Mouse (Mus musculus) embryonic stem cell, embryonic (primary cell): ENCODE results near the gene Zfp366.

ENCODE experiments used
- CTCF ChIA-PET, 4 experiments: fragments of 300-600 bp in 2 of 4; fragments of 350-600 bp in 2 of 4; sonication (Branson Sonifier 250); formaldehyde crosslinking; loops; one replicate each; lab custom pipeline; 2022; ENCODE audit warnings: inconsistent platforms in 2 of 4; lab: Charles Lee
- POLR2A ChIA-PET, 4 experiments: fragments of 300-600 bp in 2 of 4; fragments of 350-600 bp in 2 of 4; sonication (Branson Sonifier 250); formaldehyde crosslinking; loops; one replicate each; lab custom pipeline; 2022; ENCODE audit warnings: antibody characterized with exemption in 4 of 4, inconsistent platforms in 1 of 4; lab: Charles Lee

Gene Zfp366

DNA sequence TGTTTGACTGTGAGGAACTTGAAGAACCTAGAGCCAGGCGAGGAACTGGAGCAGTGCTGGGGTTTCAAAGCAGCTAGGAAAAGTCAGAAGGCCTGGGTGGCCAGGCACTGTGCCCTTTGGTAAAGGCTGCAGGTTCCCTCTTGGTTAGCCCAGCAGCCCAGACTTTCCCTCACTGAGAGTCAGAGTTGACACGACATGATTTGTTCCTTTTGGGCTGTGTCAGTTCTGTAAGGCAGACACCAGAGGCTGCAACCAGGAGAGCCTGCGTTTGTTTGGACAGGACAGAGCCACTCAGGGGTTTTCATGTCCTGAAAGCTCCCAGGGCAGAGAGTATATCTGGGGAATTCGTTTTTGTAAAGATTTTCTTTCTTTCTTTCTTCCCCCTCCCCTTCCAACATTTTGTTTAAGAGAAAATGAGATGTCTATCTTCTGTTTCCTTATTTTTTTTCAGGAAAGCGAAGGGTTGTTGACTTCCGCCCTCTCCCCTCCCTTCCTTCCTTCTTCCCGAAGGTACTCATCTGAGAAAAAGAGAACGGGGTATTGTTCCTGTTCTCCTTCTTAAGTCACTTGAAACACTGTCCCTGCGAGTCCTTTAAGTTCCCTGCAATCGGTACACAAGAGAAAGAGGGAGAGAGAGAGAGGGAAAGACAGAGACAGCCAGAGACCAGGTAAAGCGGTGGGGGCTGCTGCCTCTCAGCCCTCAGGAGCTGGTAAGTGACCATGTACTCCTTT is at the start of gene Zfp366:
Gene Zfp366, plus strand, starts transcription at position 669 of the 732 bp plus-strand sequence.
- ChIA-PET POLR2A (interaction anchor here in 1 of 4 experiments (0.5 kb wide), 1 partner anchor 124 kb away, joined by 3 read pairs; no protein-coding TSS in a partner anchor), CTCF (no interaction called here)

DNA sequence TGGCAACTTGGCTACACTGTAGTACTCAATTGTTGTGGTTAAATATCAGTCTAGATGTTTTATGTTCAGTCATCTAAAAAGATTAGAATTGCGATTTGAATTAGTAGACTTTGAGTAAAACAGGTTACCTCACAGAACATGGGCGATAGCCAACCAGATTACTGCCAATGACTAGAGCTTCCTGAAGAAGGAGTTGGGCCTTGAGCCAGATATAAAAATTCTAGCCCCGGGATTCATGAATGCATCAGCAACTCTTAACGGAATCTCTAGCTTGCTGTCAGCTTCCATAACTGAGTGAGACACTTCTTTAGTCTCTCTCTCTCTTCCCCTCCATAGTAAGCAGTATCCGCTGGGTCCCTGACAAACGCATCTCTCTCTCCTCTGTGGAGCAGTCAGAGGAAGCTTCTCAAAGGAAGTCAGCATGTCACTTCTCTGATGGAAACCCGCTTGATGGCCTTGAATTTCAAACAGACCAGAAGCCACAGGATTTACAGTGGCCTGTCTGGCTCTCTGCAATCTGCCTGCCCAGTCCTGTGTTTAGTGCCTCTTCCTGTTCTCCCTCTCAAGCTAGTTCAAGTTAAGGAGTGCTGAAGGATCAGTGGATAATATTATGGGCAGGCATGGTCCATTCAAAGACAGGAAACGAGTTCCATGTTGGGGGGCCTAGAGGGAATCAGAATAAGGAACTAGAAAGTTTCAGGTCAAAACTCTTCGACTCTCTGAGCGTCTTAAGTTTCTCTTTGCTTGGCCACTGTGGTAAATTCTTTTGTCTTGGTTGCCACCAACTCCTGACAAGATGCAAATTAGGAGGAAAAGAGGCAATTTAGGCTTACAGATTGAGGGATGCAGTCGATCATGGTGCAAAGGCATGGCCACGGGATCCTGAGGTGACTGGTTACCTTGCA is 46.0 kb upstream of the Zfp366 start:
- ChIA-PET CTCF (interaction anchor here in 1 of 4 experiments (1.2 kb wide), 1 partner anchor 45 kb away, joined by 3 read pairs; no protein-coding TSS in a partner anchor), POLR2A (interaction anchor here in 1 of 4 experiments (1.3 kb wide), 1 partner anchor 9 kb away, joined by 3 read pairs; no protein-coding TSS in a partner anchor)

DNA sequence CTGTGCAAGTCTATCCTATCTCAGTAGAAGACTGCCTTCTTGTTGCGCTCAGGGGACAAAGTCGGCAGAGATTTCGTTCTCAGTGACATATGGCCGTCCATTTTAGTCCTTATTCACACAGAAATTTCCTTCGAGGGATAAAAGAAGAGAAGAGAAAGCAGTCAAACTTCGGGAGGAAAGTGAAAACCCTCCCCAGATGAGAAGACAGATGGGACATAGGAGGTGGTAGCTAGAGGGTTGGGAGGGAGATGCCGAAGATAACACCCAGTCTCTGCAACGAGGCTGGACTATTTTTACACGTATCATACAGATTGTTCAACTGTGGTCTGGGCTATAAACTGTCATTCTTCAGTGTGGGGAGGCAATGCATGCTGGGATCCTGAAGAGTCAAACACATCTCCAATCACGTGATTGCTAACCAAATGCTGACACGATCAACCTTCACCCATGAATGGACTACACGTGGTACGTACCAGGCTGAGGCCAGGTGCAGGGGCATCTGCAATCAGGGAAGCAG is 38.2 kb upstream of the Zfp366 start:
- ChIA-PET POLR2A (no interaction called here), CTCF (no interaction called here)

DNA sequence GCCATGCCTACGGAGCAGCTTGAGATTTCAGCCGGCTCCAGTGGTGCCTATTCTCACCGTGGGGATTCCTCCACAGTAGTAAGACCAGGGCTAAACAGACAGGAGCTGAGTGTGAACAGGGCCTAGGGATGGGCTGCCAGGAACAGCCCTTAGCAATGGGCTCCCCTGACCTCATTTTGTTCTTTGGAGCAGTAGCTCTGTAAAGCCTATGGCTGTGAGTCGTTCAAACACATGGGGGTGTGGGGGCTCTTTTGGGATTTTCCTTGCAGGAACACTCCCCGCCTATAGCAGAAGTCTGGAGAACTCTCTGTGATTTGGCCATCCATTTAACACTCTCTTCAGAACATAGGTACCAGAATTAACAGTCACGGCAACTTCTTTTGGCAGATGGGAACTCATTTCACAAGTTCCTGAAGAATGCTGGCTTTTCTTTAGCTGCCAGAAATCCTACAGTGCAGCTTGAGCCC is 36.9 kb upstream of the Zfp366 start:
- ChIA-PET POLR2A (interaction anchor here in 1 of 4 experiments (0.9 to 1.6 kb wide), 2 partner anchors 23 to 329 kb away, joined by 3 read pairs; no protein-coding TSS in a partner anchor), CTCF (interaction anchor here in 1 of 4 experiments (0.6 kb wide), 1 partner anchor 142 kb away, joined by 3 read pairs; no protein-coding TSS in a partner anchor)

DNA sequence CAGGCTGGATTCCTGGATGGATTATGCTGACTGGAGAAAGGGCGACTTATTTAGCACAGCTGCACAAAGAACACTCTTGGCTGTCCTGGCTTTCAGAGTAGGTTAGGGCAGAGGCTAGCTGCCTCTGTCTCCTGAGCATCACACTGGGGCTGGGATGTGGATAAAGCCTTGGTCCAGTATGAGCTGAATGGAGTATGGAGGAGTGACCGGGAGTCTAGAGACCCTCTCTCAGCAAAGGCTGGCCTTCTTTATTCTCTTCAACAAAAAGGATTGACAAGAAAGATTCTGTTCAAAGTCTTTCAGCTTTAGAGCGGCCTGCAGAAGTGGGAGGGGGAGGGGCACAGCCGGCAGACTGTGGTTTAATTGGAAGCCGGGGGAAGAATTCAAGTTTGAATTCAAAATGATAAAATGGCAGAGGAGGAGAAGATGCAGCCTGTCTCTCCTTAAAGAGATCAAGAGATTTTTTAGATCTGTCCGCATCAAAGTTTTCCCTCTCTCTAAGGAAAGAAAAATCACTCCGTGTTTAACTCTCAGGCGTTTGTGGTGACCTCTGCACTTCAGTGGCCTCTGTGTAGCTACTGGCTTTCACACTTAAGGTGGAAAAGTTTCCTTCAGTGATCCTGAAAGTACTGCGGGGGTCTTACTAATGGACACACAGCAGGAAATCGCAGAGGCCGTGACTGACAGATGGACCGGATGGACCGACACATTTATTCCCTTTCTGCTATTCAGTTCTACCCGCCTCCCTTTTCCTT is 34.9 kb upstream of the Zfp366 start:
- POLR2A ChIA-PET, result interaction anchor here in 2 of 4 experiments (1.4 to 1.6 kb wide), 2 partner anchors 14 to 25 kb away, joined by 3 read pairs; no protein-coding TSS in a partner anchor

DNA sequence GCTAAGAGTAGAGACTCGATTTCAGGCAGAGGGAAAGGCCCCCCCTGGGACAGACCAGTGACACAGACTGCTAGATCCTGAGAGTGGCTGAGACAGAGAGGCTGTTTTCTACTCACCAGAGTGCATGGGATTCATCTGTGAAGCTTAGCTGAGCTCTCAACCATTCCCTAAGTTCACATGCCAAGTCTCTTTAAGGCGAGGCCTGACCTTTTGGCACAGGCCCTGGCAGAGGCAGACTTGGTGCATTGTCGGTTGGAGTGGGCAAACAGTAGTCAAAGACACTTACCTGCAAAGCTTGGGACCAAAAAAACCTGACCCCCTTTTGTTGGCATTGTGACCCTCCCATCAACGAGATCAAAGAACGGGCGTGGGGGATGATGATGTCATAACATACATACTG is 34.0 kb upstream of the Zfp366 start:
- ChIA-PET CTCF (no interaction called here), POLR2A (no interaction called here)

More for the DNA sequence above, 34.9 kb upstream of the Zfp366 start:
- CTCF ChIA-PET, result no interaction called here

DNA sequence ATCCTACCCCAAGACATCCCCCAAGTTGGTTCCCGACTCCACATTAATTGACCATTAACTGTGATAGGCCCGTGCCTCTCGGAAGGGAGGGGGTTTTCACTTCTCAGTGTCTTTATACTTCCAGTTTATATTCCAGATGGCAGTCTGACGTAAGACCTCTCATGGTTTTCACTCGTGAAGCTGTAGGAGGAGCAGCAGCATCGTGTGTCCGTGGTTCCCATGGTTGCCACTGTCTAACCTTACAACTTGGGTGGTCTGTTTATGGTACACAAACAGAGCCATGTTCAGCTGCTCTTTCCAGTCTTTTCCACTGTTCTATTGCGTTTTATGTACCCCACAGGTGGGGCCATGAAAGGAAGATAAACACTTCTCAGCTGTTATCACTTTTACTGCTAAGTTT is 33.5 kb upstream of the Zfp366 start:
- CTCF ChIA-PET, result no interaction called here
- POLR2A ChIA-PET, result interaction anchor here in 2 of 4 experiments (0.6 to 0.7 kb wide), 3 partner anchors 93 to 150 kb away, joined by 3 read pairs; no protein-coding TSS in a partner anchor

DNA sequence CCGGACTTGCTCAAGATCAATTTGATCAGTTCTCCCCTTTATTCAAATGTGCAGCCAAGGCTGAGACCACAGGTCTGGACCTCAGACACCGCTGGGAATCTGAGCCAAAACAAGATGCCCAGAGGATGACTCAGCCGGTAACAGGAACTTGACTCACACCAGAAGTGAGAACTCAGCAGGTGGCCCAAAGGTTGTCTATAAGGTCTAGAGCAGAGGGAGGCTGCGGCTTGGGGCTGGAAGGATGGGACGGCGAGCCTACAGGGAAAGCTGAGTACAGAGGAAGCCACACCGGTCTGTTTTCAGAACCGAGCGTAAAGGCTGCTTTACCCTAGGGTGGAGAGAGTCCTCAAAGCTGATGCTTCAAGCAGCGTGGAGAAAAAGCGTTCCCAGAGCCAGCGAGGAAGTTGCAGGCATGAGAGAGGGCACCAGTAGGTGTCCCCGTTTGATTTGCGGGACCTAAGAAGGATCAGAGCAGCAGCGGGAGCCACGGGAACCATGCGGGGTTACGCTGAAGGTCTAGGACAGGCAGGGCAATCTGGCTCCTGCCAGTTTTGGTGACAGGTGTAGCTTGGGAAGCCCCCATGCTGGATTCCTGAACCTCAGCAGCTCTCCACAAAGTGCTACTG is 32.2 kb upstream of the Zfp366 start:
- ChIA-PET CTCF (interaction anchor here in 2 of 4 experiments (0.6 to 1.0 kb wide), 2 partner anchors 177 to 210 kb away, joined by 3 to 11 read pairs; no protein-coding TSS in a partner anchor), POLR2A (interaction anchor here in 2 of 4 experiments (0.6 to 2.2 kb wide), 4 partner anchors 12 to 292 kb away, joined by 3 to 15 read pairs (median 5); no protein-coding TSS in a partner anchor)

DNA sequence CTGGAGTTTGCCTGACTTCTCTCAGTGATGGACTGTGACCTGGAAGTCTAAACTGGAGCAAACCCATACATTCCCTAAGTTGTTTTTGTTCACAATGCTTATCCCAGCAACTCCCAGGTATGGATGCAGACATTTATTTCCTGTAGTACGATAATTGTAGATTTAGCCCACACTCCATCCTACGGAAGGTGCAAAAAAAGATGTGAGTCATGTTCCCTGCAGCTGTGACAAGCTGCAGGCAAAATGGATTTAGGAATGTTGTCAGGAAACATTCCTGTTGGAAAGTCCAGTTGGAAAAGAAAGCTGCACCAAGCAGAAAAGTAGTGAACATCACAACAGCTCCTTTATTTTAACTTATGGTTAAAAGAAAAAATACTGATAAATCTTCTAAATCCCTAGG is 26.9 kb upstream of the Zfp366 start:
- CTCF ChIA-PET, result no interaction called here
- POLR2A ChIA-PET, result interaction anchor here in 1 of 4 experiments (0.9 kb wide), 1 partner anchor 235 kb away, joined by 3 read pairs; no protein-coding TSS in a partner anchor

DNA sequence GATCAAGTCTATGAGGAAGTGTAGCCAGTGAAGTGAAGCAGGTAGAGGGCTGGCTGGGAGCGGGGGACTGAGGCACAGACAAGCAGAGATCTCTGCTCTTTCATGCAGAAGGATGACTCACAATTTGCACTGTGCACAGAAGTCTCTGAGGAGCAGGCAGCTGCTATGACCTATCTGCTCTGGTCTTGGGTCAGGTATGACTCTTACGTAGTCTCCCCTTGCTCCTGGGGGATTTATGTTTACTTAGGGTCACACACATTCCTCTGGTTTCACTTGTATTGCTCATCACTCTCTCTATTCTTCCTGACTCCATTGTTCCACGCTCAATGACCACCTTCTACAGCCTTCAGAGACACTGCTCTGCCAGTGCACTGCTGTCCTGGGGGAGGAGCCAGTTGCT is 25.9 kb upstream of the Zfp366 start:
- POLR2A ChIA-PET, result no interaction called here

DNA sequence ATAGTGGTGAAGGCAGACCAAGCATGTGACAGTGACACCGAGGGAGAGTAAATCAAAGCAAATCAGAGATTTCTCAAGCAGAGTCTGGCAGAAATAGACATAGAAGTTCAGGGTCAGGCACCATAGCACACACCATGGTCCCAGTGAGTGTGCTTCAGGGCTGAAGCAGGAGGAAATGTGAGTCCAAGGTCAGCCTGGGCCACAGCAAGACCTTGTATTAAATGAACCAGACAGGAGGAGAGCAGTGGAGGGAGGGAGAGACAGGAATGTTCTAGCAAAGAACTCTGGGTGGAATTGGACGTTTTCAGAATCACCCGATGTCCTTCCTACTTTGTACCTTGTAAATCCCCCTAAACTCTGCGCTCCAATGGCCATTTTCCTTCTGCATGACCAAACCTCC is 21.6 kb upstream of the Zfp366 start:
- CTCF ChIA-PET, result no interaction called here
- POLR2A ChIA-PET, result interaction anchor here in 2 of 4 experiments (0.6 to 1.6 kb wide), 2 partner anchors 10 to 135 kb away, joined by 4 to 5 read pairs; no protein-coding TSS in a partner anchor

More for the DNA sequence above, 25.9 kb upstream of the Zfp366 start:
- CTCF ChIA-PET, result no interaction called here

DNA sequence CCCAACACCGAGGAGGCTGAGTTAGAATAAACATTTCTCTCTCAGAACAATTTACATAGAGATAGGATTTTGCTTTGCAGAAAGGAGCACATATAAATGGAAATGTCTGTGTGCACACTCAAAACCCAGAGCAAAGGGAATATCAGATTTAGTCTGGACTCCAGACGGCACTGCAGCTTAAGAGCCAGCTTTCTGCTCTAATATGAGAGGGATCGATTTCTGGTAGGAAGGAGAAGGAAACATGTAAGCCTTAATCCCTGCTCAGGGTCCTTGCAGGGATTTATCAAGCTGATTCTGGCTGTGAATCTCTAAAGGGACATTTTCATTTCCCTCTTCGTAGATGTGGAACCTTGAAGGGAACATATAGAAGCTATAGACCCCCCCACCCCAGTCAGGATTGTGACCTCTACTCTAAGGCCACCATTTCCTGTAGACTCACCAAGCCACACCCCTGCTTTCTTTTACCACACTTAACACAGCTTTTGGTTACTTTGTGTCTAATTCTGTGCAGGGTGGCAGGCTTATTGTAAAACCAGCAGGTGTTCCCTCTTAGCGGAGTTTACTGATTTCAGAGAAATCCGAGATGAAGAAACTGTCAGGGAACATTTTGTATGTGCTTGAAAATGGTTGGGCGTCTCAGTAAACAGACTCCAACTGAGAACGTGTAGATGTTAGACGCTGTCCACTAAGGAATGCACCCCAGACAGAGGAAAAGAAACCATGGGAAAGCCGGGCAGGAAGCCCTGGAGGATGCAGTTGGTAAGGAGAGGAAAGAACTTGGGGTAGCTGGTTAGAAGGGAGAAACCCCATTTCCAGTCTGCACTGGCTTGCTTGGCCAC is 20.9 kb upstream of the Zfp366 start:
- POLR2A ChIA-PET, result interaction anchor here (0.5 to 1.6 kb wide), 4 partner anchors 10 to 135 kb away, joined by 3 to 5 read pairs (median 4); no protein-coding TSS in a partner anchor

DNA sequence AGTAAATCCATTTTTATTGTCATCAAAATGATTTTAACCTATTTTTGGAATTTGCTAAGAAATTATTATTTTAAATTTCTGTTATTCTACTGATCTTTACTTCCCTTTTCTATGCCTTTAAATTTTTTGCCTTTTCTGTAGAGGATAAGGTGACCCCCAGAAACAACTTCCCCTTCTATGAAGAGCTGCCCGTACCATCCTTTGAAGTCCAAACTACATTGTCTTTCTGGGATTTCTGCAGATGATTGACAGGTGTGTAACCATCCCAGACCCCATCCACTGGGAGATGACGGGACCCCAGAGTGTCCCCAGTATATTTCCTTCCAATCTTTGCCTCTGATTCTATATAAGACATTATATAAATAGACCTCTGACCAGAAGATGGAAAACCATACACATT is 20.3 kb upstream of the Zfp366 start:
- ChIA-PET CTCF (no interaction called here), POLR2A (interaction anchor here in 3 of 4 experiments (0.5 to 1.6 kb wide), 3 partner anchors 11 to 15 kb away, joined by 3 to 4 read pairs (median 3); no protein-coding TSS in a partner anchor)

More for the DNA sequence above, 20.9 kb upstream of the Zfp366 start:
- CTCF ChIA-PET, result no interaction called here

DNA sequence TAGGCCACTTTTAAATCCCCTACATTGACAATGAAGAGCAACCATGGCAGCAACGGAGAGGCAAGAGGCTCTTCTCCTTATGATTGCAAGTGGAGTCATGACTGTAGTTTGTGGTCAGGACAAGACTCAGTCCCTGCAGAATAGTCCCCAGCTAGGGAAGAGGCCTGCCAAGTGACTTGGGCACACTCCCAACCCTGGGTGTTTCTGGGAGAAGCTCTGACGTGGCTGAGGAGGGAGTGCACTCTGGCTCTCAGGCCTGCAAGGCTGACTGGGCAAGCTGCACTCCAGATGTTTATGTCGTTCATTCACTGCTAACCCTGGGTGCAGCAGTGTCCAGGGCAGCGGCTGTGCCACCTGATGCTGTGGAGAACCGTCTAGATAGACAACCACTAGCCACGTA is 15.2 kb upstream of the Zfp366 start:
- POLR2A ChIA-PET, result no interaction called here
- CTCF ChIA-PET, result interaction anchor here in 1 of 4 experiments (1.5 kb wide), 1 partner anchor 668 kb away, joined by 4 read pairs; no protein-coding TSS in a partner anchor

DNA sequence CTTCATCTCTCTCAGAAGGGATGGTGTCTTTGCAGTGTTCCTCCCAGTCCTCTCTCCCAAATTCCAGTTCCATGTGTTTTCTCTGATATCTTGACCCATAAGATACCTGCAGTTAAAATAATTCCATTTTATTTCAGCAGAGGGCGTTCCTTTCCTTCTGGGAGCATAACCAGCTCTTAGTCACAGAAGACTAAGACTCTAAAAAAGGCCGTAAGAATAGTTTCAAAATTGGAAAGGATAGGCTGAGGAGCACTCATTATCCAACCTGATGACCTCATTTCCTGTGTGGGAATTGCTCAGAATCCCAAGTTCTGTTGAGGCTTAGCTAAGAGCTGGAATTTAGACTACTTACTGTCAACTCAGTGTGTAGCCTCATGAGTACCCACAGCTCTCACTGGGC is 14.3 kb upstream of the Zfp366 start:
- ChIA-PET POLR2A (no interaction called here), CTCF (interaction anchor here in 2 of 4 experiments (0.9 to 1.5 kb wide), 4 partner anchors 9 to 667 kb away, joined by 3 to 4 read pairs (median 4); no protein-coding TSS in a partner anchor)

DNA sequence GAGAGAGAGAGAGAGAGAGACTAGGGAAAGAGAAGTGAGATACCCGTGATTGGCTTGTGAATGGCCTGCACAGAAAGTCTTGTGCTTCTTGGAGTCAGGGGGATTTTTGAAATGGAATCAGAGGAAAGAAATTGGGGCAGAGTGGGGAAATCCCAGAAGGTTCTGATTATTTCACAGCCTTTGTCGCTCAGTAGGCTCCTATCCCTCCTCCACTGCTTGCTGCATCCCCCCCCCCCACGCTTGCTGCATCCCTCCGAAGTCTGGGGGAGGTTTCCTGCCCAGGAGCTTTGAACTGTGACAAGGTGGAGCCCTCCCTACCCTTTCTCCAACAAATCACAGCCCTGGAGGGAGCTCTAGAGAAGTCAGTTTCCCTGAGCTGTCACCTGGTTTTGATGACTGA is 10.8 kb upstream of the Zfp366 start:
- ChIA-PET CTCF (interaction anchor here in 1 of 4 experiments (0.6 to 0.7 kb wide), 3 partner anchors 27 to 250 kb away, joined by 3 read pairs; no protein-coding TSS in a partner anchor), POLR2A (interaction anchor here in 2 of 4 experiments (0.7 to 1.0 kb wide), 2 partner anchors 75 to 548 kb away, joined by 3 to 5 read pairs; no protein-coding TSS in a partner anchor)
